Mouse (Mus musculus): ENCODE data around the gene Dnah3.

Gene Dnah3

GRCm38 (mm10) chr7:120054016-120054415 is 41.1 kb downstream of the Dnah3 start:
- no peak for DNase-seq (ENCODE audit: low spot score in 2 of 2)

GRCm38 (mm10) chr7:120050447-120050846 is 44.6 kb downstream of the Dnah3 start:
- no peak for DNase-seq (ENCODE audit: low spot score in 2 of 2)

GRCm38 (mm10) chr7:120043990-120044389 is 51.1 kb downstream of the Dnah3 start:
- DNase-seq (ENCODE audit: low spot score in 2 of 2), result no peak

GRCm38 (mm10) chr7:120036422-120036821 is 58.7 kb downstream of the Dnah3 start:
- DNase-seq (ENCODE audit: low spot score in 2 of 2), result peak in 1 of 2 experiments; percentile 3

- no peak for DNase-seq (ENCODE audit: low spot score in 2 of 2)
These were observed 60.1 kb downstream of the Dnah3 start for GRCm38 (mm10) chr7:120034996-120035395.

- DNase-seq (ENCODE audit: low spot score in 2 of 2), result peak in 1 of 2 experiments; percentile 3
These were observed 60.5 kb downstream of the Dnah3 start for GRCm38 (mm10) chr7:120034566-120034965.

- DNase-seq (ENCODE audit: low spot score in 2 of 2), result no peak
These were observed 66.4 kb downstream of the Dnah3 start for GRCm38 (mm10) chr7:120028669-120029068.

GRCm38 (mm10) chr7:119997066-119997465 is 98.0 kb downstream of the Dnah3 start:
- no peak for DNase-seq (ENCODE audit: low spot score in 2 of 2)

- no peak for DNase-seq (ENCODE audit: low spot score in 2 of 2)
These were observed 109.7 kb downstream of the Dnah3 start for GRCm38 (mm10) chr7:119985279-119985912.

- DNase-seq (ENCODE audit: low spot score in 2 of 2), result no peak
These were observed 114.9 kb downstream of the Dnah3 start for GRCm38 (mm10) chr7:119980170-119980569.

GRCm38 (mm10) chr7:119978576-119978975 is 116.5 kb downstream of the Dnah3 start:
- no peak for DNase-seq (ENCODE audit: low spot score in 2 of 2)

- DNase-seq (ENCODE audit: low spot score in 2 of 2), result no peak
These were observed 117.5 kb downstream of the Dnah3 start for GRCm38 (mm10) chr7:119977574-119977973.

GRCm38 (mm10) chr7:119976256-119976655 is 118.8 kb downstream of the Dnah3 start:
- no peak for DNase-seq (ENCODE audit: low spot score in 2 of 2)

- DNase-seq (ENCODE audit: low spot score in 2 of 2), result no peak
These were observed 120.9 kb downstream of the Dnah3 start for GRCm38 (mm10) chr7:119974214-119974613.

GRCm38 (mm10) chr7:119969320-119969719 is 125.8 kb downstream of the Dnah3 start:
- no peak for DNase-seq (ENCODE audit: low spot score in 2 of 2)

- DNase-seq (ENCODE audit: low spot score in 2 of 2), result no peak
These were observed 129.3 kb downstream of the Dnah3 start for GRCm38 (mm10) chr7:119965651-119966395.

- no peak for DNase-seq (ENCODE audit: low spot score in 2 of 2)
These were observed 129.9 kb downstream of the Dnah3 start for GRCm38 (mm10) chr7:119965205-119965604.

- no peak for DNase-seq (ENCODE audit: low spot score in 2 of 2)
These were observed 134.0 kb downstream of the Dnah3 start for GRCm38 (mm10) chr7:119961107-119961506.

GRCm38 (mm10) chr7:119960546-119960945 is 134.5 kb downstream of the Dnah3 start:
- DNase-seq (ENCODE audit: low spot score in 2 of 2), result no peak

GRCm38 (mm10) chr7:119960006-119960405 is 135.1 kb downstream of the Dnah3 start:
- no peak for DNase-seq (ENCODE audit: low spot score in 2 of 2)

GRCm38 (mm10) chr7:119959491-119959890 is 135.6 kb downstream of the Dnah3 start:
- DNase-seq (ENCODE audit: low spot score in 2 of 2), result no peak

GRCm38 (mm10) chr7:119959091-119959490 is 136.0 kb downstream of the Dnah3 start:
- no peak for DNase-seq (ENCODE audit: low spot score in 2 of 2)

GRCm38 (mm10) chr7:119957421-119957820 is 137.7 kb downstream of the Dnah3 start:
- no peak for DNase-seq (ENCODE audit: low spot score in 2 of 2)

Measured in frontal cortex, postnatal 14 days (tissue).